Mouse (Mus musculus) lung, embryonic 14.5 days (tissue): ENCODE results near the gene Cntnap2. TPM values are rescaled to one million over a fixed set of nuclear protein-coding genes. Genes with fewer than 3 reads are reported as not detected.

Experiments
- ATAC-seq: fragments of 200-750 bp; cut with Nextera tagmentation; 2 replicates; pipeline ENCODE4 v1.8.0; 2017; ENCODE audit warnings: mild to moderate bottlenecking, moderate TSS enrichment, moderate library complexity; ENCODE audit not compliant: insufficient read depth
- DNase-seq: peaks from one replicate; pipeline ENCODE4 v3.0.0-alpha.2; 2015
- H3K27ac ChIP-seq: fragments of 300-500 bp; sonication (generic); 2 replicates; pipeline ENCODE4 v1.5.1; 2014; ENCODE audit warnings: low read depth, mild to moderate bottlenecking, moderate library complexity
- H3K27me3 ChIP-seq: fragments of 300-500 bp; sonication (generic); 2 replicates; pipeline ENCODE4 v1.6.1; 2014; ENCODE audit warnings: low read length, control low read depth; ENCODE audit not compliant: insufficient read depth
- H3K36me3 ChIP-seq: fragments of 300-500 bp; sonication (generic); 2 replicates; pipeline ENCODE4 v1.6.1; 2014; ENCODE audit warnings: control low read depth; ENCODE audit not compliant: insufficient read depth
- H3K4me1 ChIP-seq: fragments of 300-500 bp; sonication (generic); 2 replicates; pipeline ENCODE4 v1.6.1; 2014; ENCODE audit warnings: antibody characterized with exemption, control low read depth; ENCODE audit not compliant: insufficient read depth
- H3K4me2 ChIP-seq: fragments of 300-500 bp; sonication (generic); 2 replicates; pipeline ENCODE4 v1.6.1; 2014; ENCODE audit warnings: mild to moderate bottlenecking
- H3K4me3 ChIP-seq: fragments of 300-500 bp; sonication (generic); 2 replicates; pipeline ENCODE4 v1.5.1; 2014; ENCODE audit warnings: low read depth, low read length
- H3K9ac ChIP-seq: fragments of 300-500 bp; sonication (generic); 2 replicates; pipeline ENCODE4 v1.6.1; 2014
- H3K9me3 ChIP-seq: fragments of 300-500 bp; sonication (generic); 2 replicates; pipeline ENCODE4 v1.6.1; 2016; ENCODE audit warnings: low read depth, low read length, control low read depth
- CTCF ChIP-seq: IDR thresholded peaks from 2 replicates; pipeline ENCODE4 v1.5.1; 2016; ENCODE audit warnings: antibody characterized with exemption, low read depth
- WGBS: fragments of 180-500 bp; shearing (Covaris S2); extraction: QIAGEN DNeasy Blood & Tissue Kit; methylation state at CpG from one replicate; pipeline ENCODE4 v1.1.7; 2014; 5-methylcytosine and 5-hydroxymethylcytosine counted together
- polyA plus RNA-seq: library from polyadenylated mRNA; unstranded; fragments of >200 nt; fragmentation: Nextera tagmentation; extraction: Ambion mirVana; gene quantifications from 2 replicates; pipeline ENCODE4 v1.2.1, GENCODE M21; 2014

Gene Cntnap2
- polyA plus RNA-seq, 1 experiment from 2014 or later, result 1.0 TPM

DNA sequence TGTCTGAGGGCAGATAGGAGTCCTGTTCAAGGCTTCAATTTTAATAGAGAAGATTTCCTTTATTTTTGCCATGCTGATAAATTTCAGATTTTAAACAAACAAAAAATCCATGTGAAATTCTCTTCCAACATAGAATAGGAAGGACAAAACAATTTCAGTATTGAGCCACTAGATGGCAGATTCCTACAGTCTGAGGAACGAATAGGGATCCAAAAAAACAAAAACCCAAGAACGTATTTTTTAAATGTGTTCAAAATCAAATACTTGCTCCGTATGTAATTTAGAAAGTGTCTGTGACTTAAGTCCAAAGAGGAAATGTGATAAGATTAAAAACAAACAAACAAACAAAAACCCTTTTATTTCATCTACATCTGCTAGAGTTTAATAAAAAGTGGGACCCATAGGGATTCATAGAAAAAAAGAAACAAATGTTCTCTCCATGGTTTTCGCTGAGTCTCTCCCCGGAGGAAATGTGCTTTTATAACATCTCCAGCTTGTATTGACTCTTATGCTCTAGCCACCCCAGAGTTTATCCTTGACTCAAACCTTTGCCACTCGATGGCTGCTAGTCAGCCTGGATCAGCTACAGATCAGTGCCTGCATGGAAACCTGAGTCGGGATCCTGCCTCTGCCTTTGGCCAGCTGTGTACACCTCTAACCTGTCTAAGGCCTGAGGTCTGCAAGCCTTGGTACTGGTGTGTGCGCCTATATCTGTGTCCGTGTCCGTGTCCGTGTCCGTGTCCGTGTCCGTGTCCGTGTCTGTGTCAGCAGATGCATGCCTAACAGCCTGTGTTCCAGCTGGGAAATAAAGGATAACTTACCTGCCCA is 2255.6 kb downstream of the Cntnap2 start:
- peak overlapping the region; percentile 14; the same call in 1 of the 2 replicates for H3K4me3 ChIP-seq
- H3K27me3 ChIP-seq, result no peaks in the 10 kb centered on the region
- H3K27ac ChIP-seq, result peak overlapping the region; percentile 39
- peak overlapping the region; percentile 47 for H3K4me2 ChIP-seq
- DNase-seq (peak; percentile 87), ATAC-seq (peak; percentile 25)
- no peak overlapping the region for H3K9ac ChIP-seq
- H3K9me3 ChIP-seq, result no peaks in the 10 kb centered on the region
- peak; percentile 75 for TF ChIP-seq CTCF
- 45% methylated on average over 15 of the region's 15 CpGs for WGBS
- H3K4me1 ChIP-seq, result peaks cover 6% of the 10 kb centered on the region; the same call in 1 of the 2 replicates
- no peaks in the 10 kb centered on the region for H3K36me3 ChIP-seq

DNA sequence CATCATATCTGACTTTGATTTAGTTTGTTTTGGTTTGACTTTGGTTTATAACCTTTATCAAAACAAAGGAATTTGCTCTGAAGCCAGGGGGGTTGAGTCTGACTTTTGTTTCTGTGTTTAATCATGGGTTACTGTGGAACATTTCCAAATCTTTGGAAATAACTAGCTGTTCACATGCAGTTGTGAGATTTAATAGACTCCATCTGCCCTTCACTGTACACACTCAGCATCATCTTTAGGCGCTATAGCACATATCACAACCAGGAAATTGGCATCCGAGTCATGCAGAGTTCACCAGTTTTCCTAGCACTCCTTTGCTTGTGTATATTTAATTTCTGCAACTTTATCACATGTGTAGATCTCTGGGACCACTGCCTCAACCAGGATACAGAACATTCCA is 2256.3 kb downstream of the Cntnap2 start:
- Histone ChIP-seq H3K9me3 (no peaks in the 10 kb centered on the region), H3K4me2 (no peak overlapping the region), H3K9ac (no peak overlapping the region), H3K4me3 (no peak overlapping the region), H3K4me1 (peaks cover 6% of the 10 kb centered on the region; the same call in 1 of the 2 replicates), H3K27me3 (no peaks in the 10 kb centered on the region), H3K36me3 (no peaks in the 10 kb centered on the region), H3K27ac (no peak overlapping the region)
- WGBS, result 44% methylated on average over 2 of the region's 2 CpGs
- ATAC-seq (peak; percentile 74), DNase-seq (peak; percentile 75)
- TF ChIP-seq CTCF, result no peak

DNA sequence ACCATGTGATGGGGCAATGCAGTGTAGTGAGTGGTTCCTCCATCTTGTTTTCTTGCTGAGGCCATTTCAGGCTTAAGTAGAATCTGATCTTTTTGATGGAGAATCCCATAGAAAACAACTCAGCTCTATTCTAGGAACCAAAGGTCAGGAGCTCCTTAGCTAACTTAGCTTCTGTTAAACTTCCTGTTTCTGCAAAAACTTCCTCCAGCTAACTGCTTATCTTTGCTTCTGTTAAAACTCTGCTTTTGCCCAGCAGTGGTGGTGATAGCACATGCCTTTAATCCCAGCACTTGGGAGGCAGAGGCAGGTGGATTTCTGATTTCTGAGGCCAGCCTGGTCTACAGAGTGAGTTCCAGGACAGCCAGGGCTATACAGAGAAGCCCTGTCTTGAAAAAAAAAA is 2258.1 kb downstream of the Cntnap2 start:
- Histone ChIP-seq H3K36me3 (no peaks in the 10 kb centered on the region), H3K4me1 (peaks cover 6% of the 10 kb centered on the region; the same call in 1 of the 2 replicates), H3K27me3 (no peaks in the 10 kb centered on the region), H3K4me3 (no peak overlapping the region), H3K9me3 (no peaks in the 10 kb centered on the region), H3K4me2 (no peak overlapping the region), H3K27ac (no peak overlapping the region), H3K9ac (no peak overlapping the region)
- no peak for TF ChIP-seq CTCF
- ATAC-seq, result no peak
- no peak for DNase-seq

DNA sequence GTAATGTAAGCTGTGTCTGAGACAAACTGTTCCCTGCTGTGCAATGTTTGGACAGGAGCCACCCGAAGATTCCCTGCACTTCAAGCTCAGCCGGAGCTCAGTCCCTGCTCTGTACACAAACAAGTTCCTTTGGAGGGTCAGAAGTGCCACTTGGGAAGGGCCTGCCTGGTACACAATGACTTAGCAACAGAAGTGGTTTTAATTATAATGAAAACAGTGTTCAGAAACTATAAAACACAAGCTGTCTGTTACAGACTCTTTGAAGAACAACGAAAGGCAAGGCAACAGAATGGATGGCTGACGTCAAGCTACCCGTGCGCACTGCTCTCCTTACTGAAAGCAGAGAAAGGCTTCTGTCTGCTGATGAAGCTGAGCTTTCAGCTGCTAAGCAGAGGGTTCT is 2259.5 kb downstream of the Cntnap2 start:
- Histone ChIP-seq H3K4me3 (no peak overlapping the region), H3K27me3 (no peaks in the 10 kb centered on the region), H3K36me3 (no peaks in the 10 kb centered on the region), H3K4me2 (peak overlapping the region; percentile 40), H3K27ac (peak overlapping the region; percentile 78), H3K9ac (no peak overlapping the region), H3K9me3 (no peaks in the 10 kb centered on the region), H3K4me1 (peaks cover 6% of the 10 kb centered on the region; the same call in 1 of the 2 replicates)
- WGBS, result 6% methylated on average over 6 of the region's 6 CpGs
- DNase-seq, result peak; percentile 73
- no peak for TF ChIP-seq CTCF
- ATAC-seq, result peak; percentile 47; the same call in 1 of the 2 replicates

DNA sequence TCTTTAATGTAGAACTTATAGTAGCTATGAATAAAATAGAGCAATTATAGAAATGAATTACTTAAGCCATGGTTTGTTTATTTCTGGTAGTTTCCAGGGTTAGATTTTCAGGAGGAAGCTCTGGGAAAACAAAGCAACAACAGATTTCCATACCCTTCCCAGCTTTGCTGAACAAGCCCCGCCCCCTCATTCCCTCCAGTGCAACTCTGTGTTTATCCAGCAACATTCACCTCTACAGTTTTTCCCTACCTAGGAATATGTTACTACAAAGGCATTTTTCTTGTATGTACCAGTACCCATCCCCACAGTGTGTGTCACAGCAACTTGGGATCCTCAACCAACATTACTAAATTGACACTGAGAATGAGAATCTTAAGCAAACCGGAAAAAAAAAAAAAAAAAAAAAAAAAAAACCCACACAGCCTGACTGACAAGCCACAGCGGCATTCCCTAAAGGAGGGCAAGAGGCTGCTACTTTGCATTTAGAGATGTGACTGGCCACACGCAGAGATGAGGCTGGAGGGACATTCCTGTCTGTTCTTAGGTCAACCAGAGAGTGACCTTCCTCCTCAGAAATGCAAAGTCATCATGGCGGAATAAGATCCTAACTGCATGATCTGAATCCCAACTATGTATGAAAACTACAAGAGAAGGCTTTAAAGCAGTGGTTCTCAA is 2260.3 kb downstream of the Cntnap2 start:
- Histone ChIP-seq H3K4me1 (peaks cover 6% of the 10 kb centered on the region; the same call in 1 of the 2 replicates), H3K36me3 (no peaks in the 10 kb centered on the region), H3K4me3 (no peak overlapping the region), H3K27me3 (no peaks in the 10 kb centered on the region), H3K27ac (peak overlapping the region; percentile 78), H3K9ac (no peak overlapping the region), H3K4me2 (no peak overlapping the region; the same call in 1 of the 2 replicates), H3K9me3 (no peaks in the 10 kb centered on the region)
- DNase-seq (peak; percentile 38), ATAC-seq (no peak)
- WGBS, result 25% methylated on average over 5 of the region's 5 CpGs
- no peak for TF ChIP-seq CTCF

DNA sequence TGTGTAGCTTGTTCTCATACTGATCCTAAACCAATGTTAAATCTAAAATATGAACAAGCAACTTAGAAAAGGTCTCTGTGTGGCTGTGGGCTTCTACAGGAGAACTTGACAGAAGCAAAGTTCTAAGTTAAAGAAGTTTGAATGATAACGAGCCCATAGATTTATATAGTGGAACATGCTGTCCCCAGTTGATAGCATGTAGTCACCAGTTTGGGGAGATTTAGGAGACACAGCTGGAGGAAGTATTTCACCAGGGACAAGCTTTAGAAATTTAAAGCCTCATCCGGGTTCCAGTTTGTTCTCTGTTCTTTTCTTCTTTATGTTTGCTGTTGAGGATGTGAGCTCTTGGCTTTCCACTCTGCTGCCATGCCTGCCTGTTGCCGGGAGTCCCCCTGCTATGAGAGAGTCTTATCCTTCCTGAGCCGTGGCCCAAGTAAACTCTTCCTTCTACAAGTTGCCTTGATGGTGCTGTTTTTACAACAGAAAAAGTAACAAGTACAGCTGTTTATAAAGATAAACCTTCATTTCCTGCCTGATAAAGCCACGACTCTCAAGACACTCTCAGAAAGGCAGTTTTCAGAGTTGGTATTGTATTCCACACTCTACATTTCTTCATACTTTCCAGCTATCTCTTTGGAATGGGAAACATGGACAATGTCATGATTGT is 2264.1 kb downstream of the Cntnap2 start:
- Histone ChIP-seq H3K4me1 (peaks cover 6% of the 10 kb centered on the region; the same call in 1 of the 2 replicates), H3K36me3 (no peaks in the 10 kb centered on the region), H3K27ac (no peak overlapping the region), H3K4me3 (no peak overlapping the region), H3K9ac (no peak overlapping the region), H3K9me3 (no peaks in the 10 kb centered on the region), H3K27me3 (no peaks in the 10 kb centered on the region), H3K4me2 (no peak overlapping the region)
- TF ChIP-seq CTCF, result no peak
- DNase-seq (no peak), ATAC-seq (no peak)
- WGBS, result 35% methylated on average over 5 of the region's 5 CpGs
